Mouse (Mus musculus) left cerebral cortex, postnatal 25 days (tissue): Measurements from ENCODE around the gene Prkaa2. TPM values are rescaled to one million over a fixed set of nuclear protein-coding genes. Genes with fewer than 3 reads are reported as not detected.

Experiments used
- DNase-seq, 2 experiments: peaks; one replicate each; pipeline ENCODE4 v3.0.0; 2022; ENCODE audit warnings: low spot score in 2 of 2, mixed read lengths in 1 of 2
- intact Hi-C: fragments of 180-260 bp; cut with DNase I; formaldehyde crosslinking; loops from one replicate; pipeline ENCODE4 v1.15.1; 2025
- total RNA-seq, 2 experiments: library from RNA; stranded (reverse); gene quantifications; 2 replicates each; pipeline ENCODE4 v1.2.3; 2021

The Prkaa2 gene
- total RNA-seq, 2 experiments from 2014 or later: 31.0 to 31.6 TPM

DNA sequence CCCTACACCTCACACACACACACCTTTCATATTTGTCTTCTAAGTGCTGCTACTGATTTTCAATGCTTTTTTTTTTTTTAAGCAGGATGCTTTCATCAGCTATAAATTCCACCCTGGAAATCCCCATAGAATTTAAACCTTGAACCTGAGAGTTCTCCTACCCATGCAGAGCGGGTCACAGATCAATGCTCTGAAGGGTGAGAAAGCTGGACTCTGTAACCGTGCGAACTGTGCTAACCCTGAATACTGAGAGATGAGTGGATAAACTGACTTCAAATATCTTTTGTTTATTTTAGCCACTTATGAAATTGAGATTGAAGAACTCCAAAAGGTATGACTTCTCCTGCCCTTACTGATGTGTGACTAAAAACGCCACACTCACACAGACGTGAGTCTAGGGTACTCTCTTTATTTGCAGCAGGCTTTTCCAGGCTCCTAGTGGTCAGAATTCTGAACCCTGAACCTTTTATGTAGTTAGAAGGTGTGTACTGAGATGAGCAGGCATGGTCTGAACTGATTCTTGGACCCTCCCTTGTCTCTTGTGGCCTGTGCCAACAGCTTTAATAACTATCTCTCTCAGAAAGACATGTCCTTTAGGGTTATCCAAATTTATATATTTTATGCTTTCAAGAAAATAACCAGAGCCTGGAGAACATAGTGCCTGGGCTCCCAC lies 123.6 kb downstream of the Prkaa2 start:
- intact Hi-C loops: no loop called here
- no peak for DNase-seq

Other genes starting within 250 kb of the Prkaa2 start
- gene C8a, start 233.5 kb downstream of the Prkaa2 start, total RNA-seq: not detected
- gene Fyb2, start 196.4 kb downstream of the Prkaa2 start, total RNA-seq: 1 to 10 TPM; 1.5 to 1.6 TPM
- gene Plpp3, start 47.5 kb upstream of the Prkaa2 start, total RNA-seq: 100 to 1,000 TPM; 163 to 170 TPM